Mouse (Mus musculus): Measurements from ENCODE around the gene Osbpl2. TPM values are rescaled to one million over a fixed set of nuclear protein-coding genes. Genes with fewer than 3 reads are reported as not detected.

Osbpl2 gene
- polyA plus RNA-seq (2012; rRNA removed): 4.9 and 5.1 TPM in 2 replicates

GRCm38 (mm10) chr2:180118661-180119438 lies at the start of gene Osbpl2:
Osbpl2 (plus strand) TSS chr2:180119306.

GRCm38 (mm10) chr2:180070481-180071453 lies 48.3 kb upstream of the Osbpl2 start, which contains the start of gene Mtg2:
Mtg2 (plus strand) TSS chr2:180070588.

GRCm38 (mm10) chr2:180103978-180104658 lies 15.0 kb upstream of the Osbpl2 start, which contains the start of gene Hrh3:
Hrh3 (minus strand) TSS chr2:180104488.

GRCm38 (mm10) chr2:180170806-180171521 lies 51.9 kb downstream of the Osbpl2 start, which contains the start of gene Adrm1:
Adrm1 (plus strand) TSS chr2:180171485.

Other genes starting within 250 kb of the Osbpl2 start
- 4.5 and 6.1 TPM in 2 replicates for gene Taf4, start 142.7 kb upstream of the Osbpl2 start, polyA plus RNA-seq (2012; rRNA removed)
- 10.6 and 11.5 TPM in 2 replicates for gene Lsm14b, start 94.3 kb upstream of the Osbpl2 start, polyA plus RNA-seq (2012; rRNA removed)
- 154 and 167 TPM in 2 replicates for gene Psma7, start 76.9 kb upstream of the Osbpl2 start, polyA plus RNA-seq (2012; rRNA removed)
- gene Ss18l1, start 76.8 kb upstream of the Osbpl2 start, polyA plus RNA-seq (2012; rRNA removed): 1.1 TPM in 2 replicates
- gene Mtg2, start 48.7 kb upstream of the Osbpl2 start, polyA plus RNA-seq (2012; rRNA removed): 8.4 and 8.8 TPM in 2 replicates
- not detected in 2 replicates for gene Hrh3, start 14.8 kb upstream of the Osbpl2 start, polyA plus RNA-seq (2012; rRNA removed)
- 43.6 and 50.1 TPM in 2 replicates for gene Adrm1, start 52.2 kb downstream of the Osbpl2 start, polyA plus RNA-seq (2012; rRNA removed)
- 2.6 and 2.8 TPM in 2 replicates for gene Lama5, start 106.6 kb downstream of the Osbpl2 start, polyA plus RNA-seq (2012; rRNA removed)
- 1,826 and 1,865 TPM in 2 replicates for gene Rps21, start 138.1 kb downstream of the Osbpl2 start, polyA plus RNA-seq (2012; rRNA removed)
- gene Cables2, start 154.2 kb downstream of the Osbpl2 start, polyA plus RNA-seq (2012; rRNA removed): 4.7 and 5.6 TPM in 2 replicates
- gene Rbbp8nl, start 170.6 kb downstream of the Osbpl2 start, polyA plus RNA-seq (2012; rRNA removed): not detected in 2 replicates
- gene Gata5, start 215.4 kb downstream of the Osbpl2 start, polyA plus RNA-seq (2012; rRNA removed): 0.22 and 0.29 TPM in 2 replicates